Mouse (Mus musculus) lung, embryonic 15.5 days (tissue): ENCODE results near the gene Lrrfip1. TPM values are rescaled to one million over a fixed set of nuclear protein-coding genes. Genes with fewer than 3 reads are reported as not detected.

Experiments used
- polyA plus RNA-seq: library from polyadenylated mRNA; unstranded; fragments of >200 nt; fragmentation: Nextera tagmentation; extraction: Ambion mirVana; gene quantifications from 2 replicates; pipeline ENCODE4 v1.2.1, GENCODE M21; 2015

Lrrfip1 gene
- polyA plus RNA-seq, 1 experiment from 2014 or later = 60.6 TPM

Other genes with a start within 250 kb of the Lrrfip1 start
- 72.9 and 81.8 TPM in 2 replicates for gene Col6a3, start 154.8 kb upstream of the Lrrfip1 start, polyA plus RNA-seq
- 0.59 and 1.3 TPM in 2 replicates for gene Mlph, start 83.7 kb upstream of the Lrrfip1 start, polyA plus RNA-seq
- gene Prlh, start 45.6 kb upstream of the Lrrfip1 start, polyA plus RNA-seq = not detected in 2 replicates
- 3.1 and 3.8 TPM in 2 replicates for gene Rab17, start 29.1 kb upstream of the Lrrfip1 start, polyA plus RNA-seq
- gene Rbm44, start 146.4 kb downstream of the Lrrfip1 start, polyA plus RNA-seq = 1.0 and 1.7 TPM in 2 replicates
- 7.8 and 8.3 TPM in 2 replicates for gene Ramp1, start 181.1 kb downstream of the Lrrfip1 start, polyA plus RNA-seq